11 mouse cellular contexts compared by ENCODE assay signal in the genomic region with DNA sequence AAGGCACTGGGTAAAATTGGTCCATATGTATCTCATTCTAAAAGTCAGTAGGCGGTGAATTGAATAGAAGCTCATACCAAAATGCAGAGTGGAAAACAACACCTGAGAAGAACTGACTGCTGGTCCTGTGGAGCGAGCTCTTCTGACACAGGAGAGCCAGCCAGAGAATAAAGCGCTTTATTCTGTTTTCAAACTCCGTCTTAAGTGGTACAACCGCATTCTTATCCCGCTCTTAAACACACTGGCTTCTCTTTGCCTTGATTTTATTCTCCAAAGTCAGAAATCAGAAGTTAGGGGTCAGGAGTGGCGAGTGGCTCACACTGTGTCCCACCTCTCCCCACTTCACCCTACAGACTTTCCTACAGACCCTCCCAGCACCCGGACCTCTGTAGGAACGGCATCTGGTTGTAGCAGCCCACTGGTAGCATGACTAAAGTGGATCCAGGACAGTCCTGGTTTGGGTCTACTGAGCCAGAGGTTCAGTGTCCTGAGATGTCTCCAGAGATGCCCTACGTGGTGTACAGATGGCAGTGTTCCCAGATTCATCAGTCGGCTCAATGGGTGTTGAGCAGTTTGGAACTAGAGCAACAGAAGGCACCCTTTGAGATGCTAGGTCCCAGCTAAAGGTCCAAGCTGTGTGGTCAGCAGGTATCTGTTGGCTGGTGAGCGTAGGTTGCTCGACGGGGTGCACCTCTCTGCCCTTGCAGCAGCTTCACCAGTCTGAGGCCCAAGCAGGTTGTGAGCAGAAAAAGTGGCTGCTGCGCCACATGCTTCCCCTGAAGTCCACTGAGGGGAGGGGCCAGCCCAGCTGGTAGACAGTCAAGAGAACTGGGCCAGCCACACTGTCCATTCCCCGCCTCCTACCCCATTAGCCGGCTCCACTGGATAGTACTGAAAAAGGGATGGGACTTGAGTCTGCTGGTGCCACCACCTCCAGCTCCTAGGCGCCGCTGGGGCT. TPM values are rescaled to one million over a fixed set of nuclear protein-coding genes. Genes with fewer than 3 reads are reported as not detected.
DNase-seq lines count a peak whose midpoint lies in the region; ATAC-seq and TF ChIP-seq lines count a peak whose summit lies in the region.
"Had no signal": no experiment of that assay in that cellular context is flagged by ENCODE, and none has a peak within 500 bp of the region (broad histone marks: within the 10 kb centered on the region; RNA-seq: fewer than 3 reads in every experiment).

No protein-coding gene starts in this region.

- H3K4me3 ChIP-seq in gastrocnemius, adult 2 months: no peak overlapping the region
- H3K4me3 ChIP-seq in limb, embryonic 12.5 days (replicated peaks): no peak overlapping the region
- no peak overlapping the region for H3K4me3 ChIP-seq in limb, embryonic 10.5 days
- no peak overlapping the region for H3K4me3 ChIP-seq in liver, embryonic 13.5 days (replicated peaks)
- H3K4me3 ChIP-seq: layer of hippocampus, adult 2 months had no signal

- no peak overlapping the region for H3K9ac ChIP-seq in limb, embryonic 12.5 days (replicated peaks)
- no peak overlapping the region for H3K9ac ChIP-seq in liver, embryonic 13.5 days

- ATAC-seq in limb, embryonic 12.5 days (ENCODE audit: insufficient number of reproducible peaks, insufficient read depth, low FRiP score, low TSS enrichment, low read depth): no peak
- peak; percentile 16; the same call in 1 of the 2 replicates for ATAC-seq in liver, embryonic 13.5 days (ENCODE audit: low read depth)

- no peak overlapping the region for H3K4me2 ChIP-seq in limb, embryonic 12.5 days
- H3K4me2 ChIP-seq in liver, embryonic 13.5 days: no peak overlapping the region

- WGBS in limb, embryonic 12.5 days: 80% methylated on average over 19 of the region's 19 CpGs
- 83% methylated on average over 19 of the region's 19 CpGs for WGBS in limb, embryonic 10.5 days
- 81% methylated on average over 19 of the region's 19 CpGs for WGBS in liver, embryonic 13.5 days (ENCODE audit: insufficient replicate concordance)

- H3K4me1 ChIP-seq in limb, embryonic 12.5 days (replicated peaks): 0 out of 2 replicates have a peak, but pooled peaks cover 6% of the 10 kb centered on the region
- H3K4me1 ChIP-seq in limb, embryonic 10.5 days: peaks cover 14% of the 10 kb centered on the region; the same call in 1 of the 2 replicates
- peaks cover 5% of the 10 kb centered on the region; the same call in 1 of the 2 replicates for H3K4me1 ChIP-seq in liver, embryonic 13.5 days (replicated peaks)

- no peaks in the 10 kb centered on the region for H3K9me3 ChIP-seq in limb, embryonic 12.5 days
- no peaks in the 10 kb centered on the region for H3K9me3 ChIP-seq in limb, embryonic 10.5 days (replicated peaks)
- no peaks in the 10 kb centered on the region for H3K9me3 ChIP-seq in liver, embryonic 13.5 days (replicated peaks)

- H3K27ac ChIP-seq in gastrocnemius, adult 2 months: no peak overlapping the region
- H3K27ac ChIP-seq in limb, embryonic 12.5 days: peak overlapping the region; percentile 23; the same call in 1 of the 2 replicates
- H3K27ac ChIP-seq in limb, embryonic 10.5 days: no peak overlapping the region
- no peak overlapping the region for H3K27ac ChIP-seq in liver, embryonic 13.5 days
- H3K27ac ChIP-seq: layer of hippocampus, adult 2 months had no signal

- intact Hi-C loops in gastrocnemius, adult 2 months (cut with DNase I): no loop called here

- peaks cover 21% of the 10 kb centered on the region for H3K27me3 ChIP-seq in limb, embryonic 12.5 days
- H3K27me3 ChIP-seq in limb, embryonic 10.5 days (ENCODE audit: low read depth, poor library complexity, severe bottlenecking): peaks cover 22% of the 10 kb centered on the region; the same call in 1 of the 2 replicates
- 0 out of 2 replicates have a peak, but pooled peaks cover 12% of the 10 kb centered on the region for H3K27me3 ChIP-seq in liver, embryonic 13.5 days

- no peak for TF ChIP-seq CTCF in gastrocnemius, adult 2 months (IDR thresholded peaks at IDR 0.05)

- DNase-seq in gastrocnemius, adult 2 months: peak; percentile 47
- no peak for DNase-seq in gastrocnemius, adult 18-20 months (ENCODE audit: low spot score)
- no peak for DNase-seq in limb, embryonic 10.5 days (ENCODE audit: low spot score)
- DNase-seq in cerebellum, postnatal 25 days: peak; percentile 46 to 53
- no peak for DNase-seq in liver, embryonic 13.5 days
- no peak for DNase-seq in urinary bladder, postnatal 4 days (ENCODE audit: low spot score in 2 of 2)
- DNase-seq in thymus, postnatal 36 days: no peak
- DNase-seq: adrenal gland, postnatal 25 days; right cerebral cortex, postnatal 25 days had no signal

- H3K36me3 ChIP-seq in limb, embryonic 12.5 days: peaks cover 47% of the 10 kb centered on the region
- peaks cover 50% of the 10 kb centered on the region for H3K36me3 ChIP-seq in limb, embryonic 10.5 days
- H3K36me3 ChIP-seq in liver, embryonic 13.5 days: peaks cover 49% of the 10 kb centered on the region

RNA-seq across cellular contexts. Expression of a gene that starts 15.3 kb away (rescaled TPM):
- total RNA-seq in gastrocnemius, adult 2 months (2021): 1 to 10 TPM in 1 of 2 experiments, under 1 TPM in 1; 0.94 to 1.1 TPM
- total RNA-seq in gastrocnemius, adult 18-20 months (2021): under 1 TPM; 0.39 to 1.00 TPM
- 0.46 and 0.56 TPM in 2 replicates for polyA plus RNA-seq in limb, embryonic 12.5 days (2016; fragmentation: Nextera tagmentation; extraction: Ambion mirVana)
- 0.39 and 0.45 TPM in 2 replicates for polyA plus RNA-seq in limb, embryonic 10.5 days (2016; fragmentation: Nextera tagmentation; extraction: Ambion mirVana)
- polyA plus RNA-seq in liver, embryonic 13.5 days (2015; fragmentation: Nextera tagmentation; extraction: Ambion mirVana): 0.73 and 0.74 TPM in 2 replicates

RNA-seq across cellular contexts. Expression of a gene that starts 25.2 kb away (rescaled TPM):
- 100 to 1,000 TPM; 247 to 365 TPM for total RNA-seq in gastrocnemius, adult 2 months (2021)
- 100 to 1,000 TPM; 263 to 288 TPM for total RNA-seq in gastrocnemius, adult 18-20 months (2021)
- polyA plus RNA-seq in limb, embryonic 12.5 days (2016; fragmentation: Nextera tagmentation; extraction: Ambion mirVana): 113 and 115 TPM in 2 replicates
- 116 and 123 TPM in 2 replicates for polyA plus RNA-seq in limb, embryonic 10.5 days (2016; fragmentation: Nextera tagmentation; extraction: Ambion mirVana)
- polyA plus RNA-seq in liver, embryonic 13.5 days (2015; fragmentation: Nextera tagmentation; extraction: Ambion mirVana): 80.7 and 93.4 TPM in 2 replicates

RNA-seq across cellular contexts. Expression of a gene that starts 25.2 kb away (rescaled TPM):
- 1 to 10 TPM; 1.7 to 3.0 TPM for total RNA-seq in gastrocnemius, adult 2 months (2021)
- total RNA-seq in gastrocnemius, adult 18-20 months (2021): 1 to 10 TPM; 1.9 to 3.4 TPM
- 3.0 and 4.2 TPM in 2 replicates for polyA plus RNA-seq in limb, embryonic 12.5 days (2016; fragmentation: Nextera tagmentation; extraction: Ambion mirVana)
- polyA plus RNA-seq in limb, embryonic 10.5 days (2016; fragmentation: Nextera tagmentation; extraction: Ambion mirVana): 2.4 and 2.7 TPM in 2 replicates
- polyA plus RNA-seq in liver, embryonic 13.5 days (2015; fragmentation: Nextera tagmentation; extraction: Ambion mirVana): 3.0 and 3.1 TPM in 2 replicates

RNA-seq across cellular contexts. Expression of a gene that starts 41.8 kb away (rescaled TPM):
- 1 to 10 TPM; 1.5 to 1.8 TPM for total RNA-seq in gastrocnemius, adult 2 months (2021)
- 1 to 10 TPM; 1.7 to 1.8 TPM for total RNA-seq in gastrocnemius, adult 18-20 months (2021)
- 17.0 and 17.8 TPM in 2 replicates for polyA plus RNA-seq in limb, embryonic 12.5 days (2016; fragmentation: Nextera tagmentation; extraction: Ambion mirVana)
- polyA plus RNA-seq in limb, embryonic 10.5 days (2016; fragmentation: Nextera tagmentation; extraction: Ambion mirVana): 6.9 and 9.6 TPM in 2 replicates
- polyA plus RNA-seq in liver, embryonic 13.5 days (2015; fragmentation: Nextera tagmentation; extraction: Ambion mirVana): 0.50 and 0.60 TPM in 2 replicates

Comparison
In these comparisons a context has a peak if more than half of its experiments do, and no peak if none do; other contexts are left out.
1. DNase-seq: peak in gastrocnemius, adult 2 months (single experiment) and cerebellum, postnatal 25 days (2 of 2); none in gastrocnemius, adult 18-20 months (single experiment), limb, embryonic 10.5 days (single experiment), liver, embryonic 13.5 days (single experiment), urinary bladder, postnatal 4 days (0 of 2) and thymus, postnatal 36 days (0 of 2).